Mouse (Mus musculus) intestine, embryonic 15.5 days (tissue): ENCODE results near the gene Rhobtb3. TPM values are rescaled to one million over a fixed set of nuclear protein-coding genes. Genes with fewer than 3 reads are reported as not detected.
"Not testable (repeated sequence)": the region's sequence is repeated elsewhere in the genome, so short reads cannot be mapped to it uniquely, and the experiment has no call there.

Source experiments
- ATAC-seq: fragments of 200-750 bp; cut with Nextera tagmentation; 2 replicates; pipeline ENCODE4 v1.8.0; 2017; ENCODE audit warnings: moderate TSS enrichment, moderate library complexity
- H3K27ac ChIP-seq: fragments of 300-500 bp; sonication (generic); 2 replicates; pipeline ENCODE4 v1.5.1; 2015; ENCODE audit warnings: mild to moderate bottlenecking, inconsistent platforms
- H3K27me3 ChIP-seq: fragments of 300-500 bp; sonication (generic); replicated peaks from 2 replicates; pipeline ENCODE4 v1.6.1; 2015; ENCODE audit warnings: inconsistent platforms
- H3K36me3 ChIP-seq: fragments of 300-500 bp; sonication (generic); 2 replicates; pipeline ENCODE4 v1.6.1; 2015; ENCODE audit warnings: inconsistent platforms
- H3K4me1 ChIP-seq: fragments of 300-500 bp; sonication (generic); replicated peaks from 2 replicates; pipeline ENCODE4 v1.6.1; 2015; ENCODE audit warnings: inconsistent platforms
- H3K4me2 ChIP-seq: fragments of 300-500 bp; sonication (generic); replicated peaks from 2 replicates; pipeline ENCODE4 v1.6.1; 2015; ENCODE audit warnings: mild to moderate bottlenecking, inconsistent platforms
- H3K4me3 ChIP-seq: fragments of 300-500 bp; sonication (generic); replicated peaks from 2 replicates; pipeline ENCODE4 v1.5.1; 2015; ENCODE audit warnings: inconsistent platforms
- H3K9ac ChIP-seq: fragments of 300-500 bp; sonication (generic); 2 replicates; pipeline ENCODE4 v1.6.1; 2015; ENCODE audit warnings: inconsistent platforms
- H3K9me3 ChIP-seq: fragments of 300-500 bp; sonication (generic); 2 replicates; pipeline ENCODE4 v1.6.1; 2016; ENCODE audit warnings: inconsistent platforms
- WGBS: fragments of 180-500 bp; shearing (Covaris S2); methylation state at CpG from one replicate; pipeline ENCODE4 v1.1.7; 2015; 5-methylcytosine and 5-hydroxymethylcytosine counted together
- polyA plus RNA-seq: library from polyadenylated mRNA; unstranded; fragments of >200 nt; fragmentation: Nextera tagmentation; extraction: Ambion mirVana; gene quantifications from 2 replicates; pipeline ENCODE4 v1.2.1, GENCODE M21; 2015

The Rhobtb3 gene
- polyA plus RNA-seq, 1 experiment from 2014 or later, result 31.1 TPM

DNA sequence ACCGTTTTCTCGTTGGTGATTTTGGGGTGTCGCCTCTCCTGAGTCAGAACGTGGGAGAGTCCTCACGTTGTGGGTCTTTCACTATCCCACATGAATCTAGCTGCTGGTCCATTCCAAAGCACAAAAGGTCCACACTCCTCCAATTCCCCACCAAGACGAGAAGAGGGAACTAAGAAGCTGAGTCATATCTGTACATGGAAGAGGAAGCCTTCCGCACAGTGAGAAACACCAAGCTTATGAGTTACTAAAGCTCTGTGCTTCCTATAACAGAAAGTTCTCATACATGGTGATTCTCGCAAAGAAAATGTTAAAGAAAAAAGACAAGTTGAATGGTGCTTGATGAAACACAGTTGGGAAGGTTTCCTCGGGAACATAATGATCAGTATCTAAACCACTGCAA is 120.5 kb downstream of the Rhobtb3 start:
- H3K27me3 ChIP-seq, result no peaks in the 10 kb centered on the region
- H3K4me3 ChIP-seq, result no peak overlapping the region
- no peak for ATAC-seq
- H3K9me3 ChIP-seq, result no peaks in the 10 kb centered on the region
- H3K27ac ChIP-seq, result no peak overlapping the region
- H3K4me2 ChIP-seq, result no peak overlapping the region
- WGBS, result 87% methylated on average over 9 of the region's 9 CpGs
- H3K9ac ChIP-seq, result no peak overlapping the region
- H3K4me1 ChIP-seq, result no peaks in the 10 kb centered on the region
- no peaks in the 10 kb centered on the region for H3K36me3 ChIP-seq

- 84% methylated on average over 4 of the region's 4 CpGs for WGBS
- H3K9me3 ChIP-seq, H3K4me3 ChIP-seq, ATAC-seq, H3K9ac ChIP-seq, H3K27me3 ChIP-seq, H3K27ac ChIP-seq, H3K36me3 ChIP-seq, H3K4me1 ChIP-seq, H3K4me2 ChIP-seq: not testable (repeated sequence)
Observed at GRCm38 (mm10) chr13:75822366-75822765, 121.4 kb downstream of the Rhobtb3 start.

GRCm38 (mm10) chr13:75819898-75820297 is 123.8 kb downstream of the Rhobtb3 start:
- H3K4me1 ChIP-seq, result no peaks in the 10 kb centered on the region
- no peak overlapping the region for H3K9ac ChIP-seq
- ATAC-seq, result no peak

More at GRCm38 (mm10) chr13:75819898-75820297, 123.8 kb downstream of the Rhobtb3 start:
- Histone ChIP-seq H3K9me3 (no peaks in the 10 kb centered on the region), H3K36me3 (no peaks in the 10 kb centered on the region), H3K27ac (no peak overlapping the region), H3K4me2 (no peak overlapping the region), H3K27me3 (no peaks in the 10 kb centered on the region), H3K4me3 (no peak overlapping the region)

Other genes starting within 250 kb of the Rhobtb3 start
- 5.7 and 6.3 TPM in 2 replicates for gene Ell2, start 237.2 kb downstream of the Rhobtb3 start, polyA plus RNA-seq
- 158 and 160 TPM in 2 replicates for gene Glrx, start 104.1 kb downstream of the Rhobtb3 start, polyA plus RNA-seq
- 0.41 and 0.44 TPM in 2 replicates for gene Spata9, start 23.2 kb upstream of the Rhobtb3 start, polyA plus RNA-seq
- gene Rfesd, start 74.8 kb upstream of the Rhobtb3 start, polyA plus RNA-seq, result 19.9 and 21.2 TPM in 2 replicates
- 0.15 and 0.25 TPM in 2 replicates for gene Gpr150, start 113.1 kb upstream of the Rhobtb3 start, polyA plus RNA-seq
- 4.1 and 5.6 TPM in 2 replicates for gene Arsk, start 154.7 kb upstream of the Rhobtb3 start, polyA plus RNA-seq
- 10.3 and 11.2 TPM in 2 replicates for gene Ttc37, start 154.8 kb upstream of the Rhobtb3 start, polyA plus RNA-seq